Comparison of ENCODE assay signal across 12 mouse cellular contexts in genomic region chr14:86864053-86864452, GRCm38 (mm10).
"Had no signal": no experiment of that assay in that cellular context is flagged by ENCODE, and none has a peak within 500 bp of the region (broad histone marks: within the 10 kb centered on the region; RNA-seq: fewer than 3 reads in every experiment).

No protein-coding gene starts in this region.

- DNase-seq: retina, postnatal 1 day; right cerebral cortex, adult 18-20 months; right cerebral cortex, postnatal 14 days; right cerebral cortex, postnatal 25 days; right cerebral cortex, postnatal 4 days; spleen, adult 18-20 months; thymus, adult 18-20 months; thymus, adult 2 months; thymus, postnatal 14 days; thymus, postnatal 25 days; thymus, postnatal 36 days; thymus, postnatal 4 days had no signal
